Mouse (Mus musculus) myocyte (in vitro differentiated cells): ENCODE measurements around the gene Timm22.

Experiments used
- MYOG ChIP-seq, 3 experiments: IDR thresholded peaks; one replicate each; pipeline ENCODE4 v1.6.1; 2011; ENCODE audit warnings: control low read depth in 2 of 3, low read depth in 2 of 3, mild to moderate bottlenecking in 2 of 3; ENCODE audit not compliant: insufficient read length in 2 of 3, control insufficient read depth in 1 of 3, insufficient read depth in 1 of 3
- POLR2A ChIP-seq: IDR thresholded peaks from one replicate; pipeline ENCODE4 v1.6.1; 2011; ENCODE audit warnings: low read depth, mild to moderate bottlenecking, control low read depth, moderate library complexity; ENCODE audit not compliant: insufficient read length
- POLR2AphosphoS2 ChIP-seq: IDR thresholded peaks from one replicate; pipeline ENCODE4 v1.6.1; 2011; ENCODE audit warnings: low read depth, control low read depth; ENCODE audit not compliant: insufficient read length
- TCF12 ChIP-seq: IDR thresholded peaks from one replicate; pipeline ENCODE4 v1.6.1; 2011; ENCODE audit warnings: mild to moderate bottlenecking, control low read depth; ENCODE audit not compliant: poor library complexity, insufficient read depth, severe bottlenecking
- USF1 ChIP-seq: IDR thresholded peaks from one replicate; pipeline ENCODE4 v1.6.1; 2011; ENCODE audit warnings: low read depth, mild to moderate bottlenecking, control low read depth, moderate library complexity

GRCm38 (mm10) chr11:76361422-76361821, 45.3 kb upstream of the Timm22 start:
- TF ChIP-seq POLR2A: no peak
- no peak for TF ChIP-seq POLR2AphosphoS2
- no peak for TF ChIP-seq MYOG (IDR thresholded peaks at IDR 0.05; ENCODE audit: control insufficient read depth in 1 of 3, insufficient read depth in 1 of 3, insufficient read length in 2 of 3, low read depth in 2 of 3)
- TF ChIP-seq TCF12: no peak
- TF ChIP-seq USF1: no peak
